Mouse (Mus musculus): ENCODE measurements at regions not wholly inside any gene's neighbourhood (a gene's known extent, or its start where the extent isn't known, plus 50 kb on each side); places are given as distances from the start of the nearest gene placed in this dataset.

- DNase-seq (ENCODE audit: low read depth): no peak
Observed at GRCm38 (mm10) chrX:144075241-144075640, 78.3 kb upstream of the A730046J19Rik start.

DNA sequence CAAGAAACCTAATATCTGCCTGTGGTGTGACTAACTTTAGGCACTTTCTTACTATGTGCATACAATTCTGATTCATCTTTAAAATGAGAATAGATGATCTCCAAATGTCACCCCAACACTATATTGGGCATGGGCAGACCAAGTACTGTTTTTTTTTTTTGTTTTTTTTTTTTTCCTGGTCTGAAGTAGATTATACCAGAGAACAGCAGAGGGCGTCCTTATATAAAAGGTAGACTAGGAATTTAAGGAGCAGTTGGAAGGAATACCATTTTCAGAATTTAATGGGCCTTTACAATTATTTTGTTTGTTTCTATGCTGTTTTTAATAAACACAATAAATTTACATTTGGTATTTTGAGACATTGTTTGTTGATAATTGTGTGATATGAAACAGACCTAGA lies 72.3 kb upstream of the A730046J19Rik start:
- peak; percentile 19 for DNase-seq (ENCODE audit: low read depth)

DNA sequence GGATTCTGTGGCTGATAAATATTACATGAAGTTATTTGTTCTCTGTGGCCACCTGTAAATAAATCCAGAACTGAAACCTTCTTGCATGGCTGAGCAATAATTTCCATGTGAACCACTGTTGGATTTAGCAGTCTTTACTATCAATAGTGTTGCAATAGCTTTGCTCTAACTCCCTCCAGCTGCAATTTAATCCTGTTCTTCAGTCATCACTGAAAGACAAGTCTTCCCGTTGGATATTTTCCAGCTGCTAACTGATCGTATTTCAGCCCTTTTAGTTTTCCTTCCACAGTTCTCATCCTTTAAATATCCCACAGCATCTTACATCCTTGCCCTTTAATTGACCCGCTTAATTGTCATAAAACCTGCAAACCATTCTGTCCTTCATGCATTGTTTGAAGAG lies 55.3 kb upstream of the A730046J19Rik start:
- DNase-seq (ENCODE audit: low read depth): no peak

Measured in NIH3T3 (cell line).